ENCODE assay signal across 18 mouse cellular contexts in the genomic region with DNA sequence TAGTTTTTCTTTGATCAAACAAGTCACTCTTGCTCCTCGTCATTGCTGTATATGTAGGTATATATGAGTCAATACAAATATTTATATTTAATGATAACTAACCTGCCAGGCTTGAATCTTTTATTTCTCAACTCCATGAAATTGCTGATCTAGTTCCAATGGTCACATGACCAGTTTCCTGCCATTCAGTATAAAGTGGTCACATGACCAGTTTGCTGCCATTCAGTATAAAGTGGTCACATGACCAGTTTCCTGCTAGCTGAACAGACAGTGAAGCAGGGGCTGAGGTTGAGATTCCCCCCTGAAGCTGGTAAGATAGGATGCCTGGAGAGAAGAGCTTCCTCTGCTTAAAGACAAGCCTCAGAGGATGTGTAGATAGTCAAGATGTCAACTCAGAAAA.
"Had no signal": no experiment of that assay in that cellular context is flagged by ENCODE, and none has a peak within 500 bp of the region (broad histone marks: within the 10 kb centered on the region; RNA-seq: fewer than 3 reads in every experiment).

No protein-coding gene starts in this region.

- H3K27me3 ChIP-seq: midbrain, embryonic 12.5 days; neural tube, embryonic 13.5 days; neural tube, embryonic 15.5 days had no signal

- ATAC-seq: midbrain, embryonic 16.5 days had no signal

- H3K4me1 ChIP-seq: midbrain, embryonic 10.5 days; midbrain, embryonic 12.5 days; neural tube, embryonic 13.5 days; neural tube, embryonic 15.5 days had no signal

- H3K27ac ChIP-seq: midbrain, embryonic 10.5 days; midbrain, embryonic 12.5 days; neural tube, embryonic 13.5 days; neural tube, embryonic 15.5 days had no signal

- H3K9me3 ChIP-seq: midbrain, embryonic 10.5 days; neural tube, embryonic 13.5 days; neural tube, embryonic 15.5 days had no signal

- H3K4me3 ChIP-seq: midbrain, embryonic 10.5 days; midbrain, embryonic 12.5 days; myocyte; neural tube, embryonic 13.5 days; neural tube, embryonic 15.5 days had no signal

- H3K9ac ChIP-seq: lung, embryonic 14.5 days; midbrain, embryonic 12.5 days; neural tube, embryonic 13.5 days; neural tube, embryonic 15.5 days had no signal

- DNase-seq: lung, embryonic 14.5 days; lung, postnatal 10 days; lung, postnatal 4 days; midbrain, embryonic 14.5 days; retina, postnatal 1 day; right cerebral cortex, adult 18-20 months; right cerebral cortex, postnatal 25 days; right cerebral cortex, postnatal 4 days; spleen, adult 18-20 months; thymus, adult 18-20 months; thymus, postnatal 14 days; thymus, postnatal 36 days had no signal

- H3K4me2 ChIP-seq: lung, embryonic 14.5 days; midbrain, embryonic 12.5 days; neural tube, embryonic 13.5 days; neural tube, embryonic 15.5 days had no signal

- H3K36me3 ChIP-seq: midbrain, embryonic 10.5 days; midbrain, embryonic 12.5 days; neural tube, embryonic 13.5 days; neural tube, embryonic 15.5 days had no signal
